Mouse (Mus musculus) liver, postnatal 0 days (tissue): Measurements from ENCODE around the gene Slc6a20b.

Source experiments
- CTCF ChIP-seq: sonication (generic); IDR thresholded peaks from 2 replicates; pipeline ENCODE4 v1.5.1; 2016; ENCODE audit warnings: antibody characterized with exemption, low read depth
- EP300 ChIP-seq: IDR thresholded peaks from 2 replicates; pipeline ENCODE4 v1.6.1; 2016; ENCODE audit warnings: antibody characterized with exemption, low read depth, mild to moderate bottlenecking

DNA sequence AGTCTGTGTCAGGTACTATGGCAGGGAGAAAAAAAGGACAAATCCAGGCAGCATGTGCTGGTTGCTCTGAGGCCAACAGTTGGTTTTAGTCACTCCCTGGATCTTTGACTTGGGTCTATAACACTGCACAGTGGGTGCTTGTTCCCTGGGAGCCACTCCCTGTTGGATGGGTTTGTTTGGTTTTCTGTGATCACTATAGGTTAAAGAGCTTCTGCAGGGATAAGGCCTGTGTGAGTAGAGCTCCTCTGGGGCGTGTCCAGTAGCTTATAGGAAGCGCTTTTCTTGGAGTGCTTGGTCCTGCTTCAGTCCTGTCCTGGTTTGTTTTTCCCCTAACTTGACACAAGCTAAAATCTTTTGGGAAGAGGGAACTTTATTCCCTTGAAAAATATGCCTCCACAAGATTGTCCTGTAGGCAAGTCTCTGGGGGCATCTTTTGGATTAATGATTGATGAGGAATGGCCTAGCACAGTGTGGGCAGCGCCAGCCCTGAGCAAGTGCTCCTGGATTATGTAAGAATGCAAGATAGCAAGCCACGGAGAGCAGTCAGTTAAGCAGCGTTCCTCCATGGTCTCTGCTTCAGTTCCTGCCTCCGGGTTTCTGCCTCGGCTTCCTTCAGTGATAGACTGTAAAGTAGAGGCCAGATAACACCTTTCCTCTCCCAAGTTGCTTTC is 43.0 kb downstream of the Slc6a20b start:
- TF ChIP-seq CTCF (no peak), EP300 (no peak)
